Mouse (Mus musculus) embryonic facial prominence, embryonic 13.5 days (tissue): ENCODE data around the gene Phlda1. TPM values are rescaled to one million over a fixed set of nuclear protein-coding genes. Genes with fewer than 3 reads are reported as not detected.
A peak's percentile ranks its signal among the peaks of the same experiment; 100 is the strongest.

Source experiments
- ATAC-seq: fragments of 200-750 bp; cut with Nextera tagmentation; 2 replicates; pipeline ENCODE4 v1.8.0; 2017; ENCODE audit warnings: low read depth; ENCODE audit not compliant: insufficient number of reproducible peaks, insufficient read depth, low FRiP score, low TSS enrichment
- H3K27ac ChIP-seq: fragments of 300-500 bp; sonication (generic); 2 replicates; pipeline ENCODE4 v1.5.1; 2015; ENCODE audit warnings: moderate library complexity, mild to moderate bottlenecking, inconsistent platforms
- H3K27me3 ChIP-seq: fragments of 300-500 bp; sonication (generic); 2 replicates; pipeline ENCODE4 v1.6.1; 2015; ENCODE audit warnings: mild to moderate bottlenecking, inconsistent platforms
- H3K36me3 ChIP-seq: fragments of 300-500 bp; sonication (generic); 2 replicates; pipeline ENCODE4 v1.6.1; 2015; ENCODE audit warnings: mild to moderate bottlenecking, inconsistent platforms
- H3K4me1 ChIP-seq: fragments of 300-500 bp; sonication (generic); 2 replicates; pipeline ENCODE4 v1.6.1; 2015; ENCODE audit warnings: inconsistent platforms
- H3K4me2 ChIP-seq: fragments of 300-500 bp; sonication (generic); 2 replicates; pipeline ENCODE4 v1.6.1; 2015; ENCODE audit warnings: moderate library complexity, mild to moderate bottlenecking, inconsistent platforms
- H3K4me3 ChIP-seq: fragments of 300-500 bp; sonication (generic); 2 replicates; pipeline ENCODE4 v1.5.1; 2015; ENCODE audit warnings: mild to moderate bottlenecking, inconsistent platforms
- H3K9ac ChIP-seq: fragments of 300-500 bp; sonication (generic); 2 replicates; pipeline ENCODE4 v1.6.1; 2015; ENCODE audit warnings: mild to moderate bottlenecking, inconsistent platforms
- H3K9me3 ChIP-seq: fragments of 300-500 bp; sonication (generic); 2 replicates; pipeline ENCODE4 v1.6.1; 2016; ENCODE audit warnings: inconsistent platforms
- WGBS: fragments of 180-500 bp; shearing (Covaris S2); methylation state at CpG from one replicate; pipeline ENCODE4 v1.1.7; 2015; ENCODE audit warnings: mixed read lengths; 5-methylcytosine and 5-hydroxymethylcytosine counted together
- polyA plus RNA-seq: library from polyadenylated mRNA; unstranded; fragments of >200 nt; fragmentation: Nextera tagmentation; extraction: Ambion mirVana; gene quantifications from 2 replicates; pipeline ENCODE4 v1.2.1, GENCODE M21; 2015

Gene Phlda1
- 32.0 and 36.6 TPM in 2 replicates for polyA plus RNA-seq

- Histone ChIP-seq H3K27me3 (no peaks in the 10 kb centered on the region), H3K9me3 (no peaks in the 10 kb centered on the region), H3K4me3 (peak within 1 kb of the TSS; percentile 89), H3K27ac (peak within 1 kb of the TSS; percentile 94), H3K4me1 (peaks cover 36% of the 10 kb centered on the region), H3K9ac (peak within 1 kb of the TSS; percentile 94), H3K36me3 (no peaks in the 10 kb centered on the region), H3K4me2 (peak within 1 kb of the TSS; percentile 83)
- WGBS: under 1% methylated on average over 80 of the region's 94 CpGs
- peak; percentile 82 for ATAC-seq
These were observed at the start of gene Phlda1 for GRCm38 (mm10) chr10:111506101-111506925. Phlda1 (plus strand) TSS chr10:111506286.

DNA sequence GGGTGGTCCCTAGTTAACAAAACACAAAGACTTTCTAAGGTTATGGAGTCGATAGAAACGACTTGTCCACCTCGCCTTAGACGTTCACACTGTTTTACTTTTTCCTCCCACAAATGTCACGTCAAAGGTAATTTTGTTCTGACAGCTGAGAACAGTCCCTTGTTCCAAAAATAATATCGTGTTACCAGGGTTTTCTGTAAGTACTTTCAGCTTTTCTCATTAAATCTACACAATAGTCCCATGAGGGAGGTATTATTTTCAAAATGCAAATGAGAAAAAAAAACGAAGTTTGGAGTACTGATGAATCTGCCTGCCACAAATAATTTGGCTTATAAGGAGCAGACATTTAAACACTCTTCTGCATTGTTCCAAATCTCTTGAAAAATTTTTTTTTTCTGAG is 48.0 kb upstream of the Phlda1 start:
- 40% methylated on average over 7 of the region's 7 CpGs for WGBS
- H3K4me3 ChIP-seq: no peak overlapping the region
- H3K27me3 ChIP-seq: no peaks in the 10 kb centered on the region
- no peaks in the 10 kb centered on the region for H3K9me3 ChIP-seq
- no peak for ATAC-seq
- H3K9ac ChIP-seq: no peak overlapping the region
- no peak overlapping the region for H3K4me2 ChIP-seq
- H3K27ac ChIP-seq: no peak overlapping the region
- H3K36me3 ChIP-seq: no peaks in the 10 kb centered on the region
- H3K4me1 ChIP-seq: 0 out of 2 replicates have a peak, but pooled peaks cover 3% of the 10 kb centered on the region

GRCm38 (mm10) chr10:111459040-111459439 is 47.0 kb upstream of the Phlda1 start:
- no peak overlapping the region for H3K4me3 ChIP-seq
- no peak; the same call in 1 of the 2 replicates for ATAC-seq
- 80% methylated on average over 9 of the region's 9 CpGs for WGBS
- 0 out of 2 replicates have a peak, but pooled peaks cover 3% of the 10 kb centered on the region for H3K4me1 ChIP-seq
- no peaks in the 10 kb centered on the region for H3K9me3 ChIP-seq
- H3K9ac ChIP-seq: no peak overlapping the region
- H3K36me3 ChIP-seq: no peaks in the 10 kb centered on the region
- H3K27me3 ChIP-seq: no peaks in the 10 kb centered on the region
- no peak overlapping the region for H3K4me2 ChIP-seq
- no peak overlapping the region for H3K27ac ChIP-seq

DNA sequence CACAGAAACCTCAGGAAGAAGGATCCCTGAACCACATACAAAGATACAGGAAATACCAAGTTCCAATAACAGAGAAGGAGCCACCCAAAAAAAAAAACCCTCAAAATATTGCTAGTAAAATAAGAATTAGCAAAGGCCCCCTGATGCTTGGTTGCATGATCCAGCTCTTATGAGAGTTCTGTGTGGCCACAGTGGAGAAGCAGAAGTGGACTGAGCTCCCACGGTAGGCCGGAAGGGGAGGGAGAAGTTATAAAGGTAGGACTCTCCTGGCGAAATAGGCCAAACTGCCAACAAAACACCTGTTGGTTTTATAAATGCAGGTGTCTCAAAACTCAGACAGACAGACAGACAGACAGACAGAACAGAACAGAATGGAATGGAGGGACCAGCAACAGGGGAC is 46.2 kb upstream of the Phlda1 start:
- 81% methylated on average over 3 of the region's 3 CpGs for WGBS
- H3K4me3 ChIP-seq: no peak overlapping the region
- H3K9me3 ChIP-seq: no peaks in the 10 kb centered on the region
- no peak overlapping the region for H3K27ac ChIP-seq
- H3K27me3 ChIP-seq: no peaks in the 10 kb centered on the region
- H3K4me1 ChIP-seq: 0 out of 2 replicates have a peak, but pooled peaks cover 3% of the 10 kb centered on the region
- H3K4me2 ChIP-seq: no peak overlapping the region
- H3K9ac ChIP-seq: no peak overlapping the region
- ATAC-seq: no peak
- no peaks in the 10 kb centered on the region for H3K36me3 ChIP-seq

DNA sequence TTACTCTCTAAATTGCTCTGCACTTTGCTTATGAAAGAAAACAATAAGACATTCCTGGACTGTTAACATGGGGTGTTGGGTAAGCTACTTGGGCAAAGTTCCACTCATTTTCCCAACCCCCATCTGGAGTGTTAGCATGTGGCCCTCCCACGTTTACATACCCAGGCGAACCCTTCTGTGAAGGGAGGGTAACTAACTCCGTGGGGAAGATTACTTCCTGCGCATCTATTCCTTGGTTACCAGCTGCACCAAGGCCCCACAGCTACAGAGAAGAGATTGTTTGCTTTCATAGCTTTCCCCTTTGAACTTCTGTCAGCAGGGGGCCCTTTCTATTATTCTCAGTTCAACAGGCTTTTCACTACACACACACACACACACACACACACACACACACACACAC is 45.7 kb upstream of the Phlda1 start:
- Histone ChIP-seq H3K4me2 (no peak overlapping the region), H3K36me3 (no peaks in the 10 kb centered on the region), H3K9ac (no peak overlapping the region), H3K27me3 (no peaks in the 10 kb centered on the region), H3K4me3 (no peak overlapping the region), H3K9me3 (no peaks in the 10 kb centered on the region), H3K4me1 (0 out of 2 replicates have a peak, but pooled peaks cover 3% of the 10 kb centered on the region), H3K27ac (no peak overlapping the region)
- WGBS: 13% methylated on average over 4 of the region's 4 CpGs
- no peak for ATAC-seq

GRCm38 (mm10) chr10:111464833-111465232 is 41.3 kb upstream of the Phlda1 start:
- no peak overlapping the region for H3K4me2 ChIP-seq
- H3K9me3 ChIP-seq: no peaks in the 10 kb centered on the region
- H3K27me3 ChIP-seq: no peaks in the 10 kb centered on the region
- H3K27ac ChIP-seq: no peak overlapping the region
- H3K4me1 ChIP-seq: no peaks in the 10 kb centered on the region
- H3K36me3 ChIP-seq: no peaks in the 10 kb centered on the region
- no peak for ATAC-seq
- H3K4me3 ChIP-seq: no peak overlapping the region
- 92% methylated on average over 1 of the region's 1 CpGs for WGBS
- H3K9ac ChIP-seq: no peak overlapping the region

- Histone ChIP-seq H3K9ac (no peak overlapping the region), H3K4me2 (no peak overlapping the region), H3K4me3 (no peak overlapping the region), H3K36me3 (no peaks in the 10 kb centered on the region), H3K4me1 (no peaks in the 10 kb centered on the region), H3K27ac (no peak overlapping the region), H3K9me3 (no peaks in the 10 kb centered on the region), H3K27me3 (no peaks in the 10 kb centered on the region)
- ATAC-seq: no peak
- WGBS: 38% methylated on average over 2 of the region's 2 CpGs
These were observed 40.7 kb upstream of the Phlda1 start for GRCm38 (mm10) chr10:111465409-111465808.

GRCm38 (mm10) chr10:111471166-111471565 is 34.9 kb upstream of the Phlda1 start:
- Histone ChIP-seq H3K27ac (no peak overlapping the region), H3K36me3 (no peaks in the 10 kb centered on the region), H3K27me3 (no peaks in the 10 kb centered on the region), H3K4me3 (no peak overlapping the region), H3K4me2 (no peak overlapping the region), H3K9ac (no peak overlapping the region), H3K4me1 (no peaks in the 10 kb centered on the region; the same call in none of the 2 replicates), H3K9me3 (no peaks in the 10 kb centered on the region)
- ATAC-seq: no peak
- WGBS: 87% methylated on average over 9 of the region's 9 CpGs

GRCm38 (mm10) chr10:111472686-111473510 is 33.2 kb upstream of the Phlda1 start, which contains the start of gene Nap1l1:
Nap1l1 (plus strand) TSS chr10:111473223.
- peaks cover 3% of the 10 kb centered on the region for H3K4me1 ChIP-seq
- H3K4me2 ChIP-seq: peak within 1 kb of the TSS; percentile 65
- under 1% methylated on average over 60 of the region's 80 CpGs for WGBS
- peak; percentile 99 for ATAC-seq
- peak within 1 kb of the TSS; percentile 96 for H3K27ac ChIP-seq
- H3K9me3 ChIP-seq: no peaks in the 10 kb centered on the region
- H3K4me3 ChIP-seq: peak within 1 kb of the TSS; percentile 97
- peak within 1 kb of the TSS; percentile 97 for H3K9ac ChIP-seq
- H3K27me3 ChIP-seq: no peaks in the 10 kb centered on the region
- no peaks in the 10 kb centered on the region for H3K36me3 ChIP-seq

GRCm38 (mm10) chr10:111473511-111474371 is 32.3 kb upstream of the Phlda1 start:
- ATAC-seq: peak; percentile 60
- H3K4me3 ChIP-seq: peak overlapping the region; percentile 97
- under 1% methylated on average over 49 of the region's 58 CpGs for WGBS

DNA sequence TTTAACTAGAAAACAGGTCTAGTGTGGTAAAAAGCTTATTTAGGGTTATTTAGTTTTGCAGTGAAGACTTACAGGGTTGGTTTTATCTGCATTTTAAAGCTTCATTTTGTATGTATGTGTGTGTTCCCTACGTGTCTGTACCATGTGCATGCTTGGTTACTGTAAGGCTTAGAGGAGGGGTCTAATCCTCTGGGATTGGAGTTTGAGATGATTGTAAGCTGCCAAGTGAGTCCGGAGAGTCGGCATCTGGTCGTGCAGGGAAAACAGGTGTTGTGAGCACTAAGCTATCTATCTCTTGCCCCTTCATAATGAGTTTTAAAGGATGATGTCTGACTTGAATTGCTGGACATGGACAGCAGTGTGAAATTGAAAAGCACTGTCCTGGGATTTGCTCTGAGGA is 29.8 kb upstream of the Phlda1 start:
- no peaks in the 10 kb centered on the region for H3K9me3 ChIP-seq
- H3K4me3 ChIP-seq: no peak overlapping the region
- H3K4me1 ChIP-seq: peaks cover 9% of the 10 kb centered on the region
- no peaks in the 10 kb centered on the region for H3K27me3 ChIP-seq
- ATAC-seq: no peak
- 48% methylated on average over 4 of the region's 4 CpGs for WGBS
- peaks cover 8% of the 10 kb centered on the region; the same call in 1 of the 2 replicates for H3K36me3 ChIP-seq
- H3K9ac ChIP-seq: no peak overlapping the region
- H3K4me2 ChIP-seq: peak overlapping the region; percentile 27
- no peak overlapping the region for H3K27ac ChIP-seq

More at GRCm38 (mm10) chr10:111473511-111474371, 32.3 kb upstream of the Phlda1 start:
- Histone ChIP-seq H3K4me2 (peak overlapping the region; percentile 65), H3K9ac (peak overlapping the region; percentile 97), H3K9me3 (no peaks in the 10 kb centered on the region), H3K36me3 (no peaks in the 10 kb centered on the region), H3K27me3 (no peaks in the 10 kb centered on the region), H3K4me1 (peaks cover 3% of the 10 kb centered on the region), H3K27ac (peak overlapping the region; percentile 96)
